ENCODE assay signal across 8 mouse cellular contexts in the genomic region with DNA sequence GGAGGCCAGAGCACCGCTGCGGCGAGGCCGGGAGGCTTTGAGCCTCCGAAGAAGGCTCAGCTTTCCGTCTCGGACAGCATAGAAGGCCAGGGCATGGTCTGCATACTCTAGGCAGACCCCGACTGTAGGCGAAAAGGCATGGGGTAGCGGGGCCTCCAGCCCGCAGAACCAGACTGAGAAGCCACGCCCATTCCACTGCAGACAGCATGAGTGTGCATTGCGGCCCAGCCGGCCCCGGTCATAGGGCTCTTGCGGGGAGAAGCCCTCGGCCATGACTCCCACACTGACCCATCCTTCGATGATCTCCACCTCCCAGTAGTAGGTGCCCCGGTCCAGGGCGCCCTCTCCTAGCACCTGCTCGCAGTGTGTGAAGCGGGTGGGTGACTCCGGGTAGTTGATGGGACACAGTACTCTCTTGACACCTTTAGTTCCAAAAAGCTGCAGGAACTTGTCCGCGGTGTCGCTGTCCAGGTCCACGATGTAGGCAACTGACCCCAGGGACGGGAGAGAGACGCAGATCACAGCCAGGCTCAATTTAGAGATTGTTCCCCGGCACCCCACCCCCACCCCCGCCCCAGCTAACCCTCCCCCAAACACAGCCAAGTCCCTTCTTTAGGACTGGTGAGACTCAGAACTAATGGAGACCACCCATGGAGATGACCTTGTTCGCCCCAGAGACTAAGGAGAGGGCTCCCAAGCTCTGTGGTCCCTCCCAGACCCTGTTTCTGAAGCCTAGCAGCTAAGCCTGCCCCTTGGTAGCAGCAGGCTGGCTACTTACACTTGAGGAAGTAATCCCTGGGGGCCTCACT. TPM values are rescaled to one million over a fixed set of nuclear protein-coding genes. Genes with fewer than 3 reads are reported as not detected.
DNase-seq lines count a peak whose midpoint lies in the region; ATAC-seq lines count a peak whose summit lies in the region.

No protein-coding gene starts in this region.

- H3K27me3 ChIP-seq in neural tube, embryonic 11.5 days (ENCODE audit: control insufficient read depth, insufficient read depth, low read length) = peaks cover 55% of the 10 kb centered on the region

- H3K9ac ChIP-seq in neural tube, embryonic 11.5 days (ENCODE audit: low read length) = peak overlapping the region; percentile 20; the same call in 1 of the 2 replicates

- peaks cover 14% of the 10 kb centered on the region for H3K4me1 ChIP-seq in neural tube, embryonic 11.5 days (ENCODE audit: control insufficient read depth, insufficient read depth, low read length)

- H3K4me3 ChIP-seq in neural tube, embryonic 11.5 days (ENCODE audit: low read depth, low read length) = no peak overlapping the region

- no peak for ATAC-seq in neural tube, embryonic 11.5 days (ENCODE audit: insufficient read depth, low FRiP score, low TSS enrichment)
- ATAC-seq in megakaryocyte-erythroid progenitor cell, adult 5-6 weeks (replicated peaks; ENCODE audit: low FRiP score, low TSS enrichment, poor library complexity, severe bottlenecking) = no peak

- 28% methylated on average over 32 of the region's 32 CpGs for WGBS in neural tube, embryonic 11.5 days

- DNase-seq in heart, adult 11 months = peak; percentile 95
- DNase-seq in heart, adult 9 months (ENCODE audit: low spot score in 2 of 2) = no peak
- peak; percentile 73 for DNase-seq in embryo, embryonic 11 days
- peak; percentile 58 for DNase-seq in kidney, postnatal 10 days
- no peak for DNase-seq in neural tube, embryonic 11.5 days (ENCODE audit: low spot score)
- DNase-seq in adipocyte (ENCODE audit: low spot score) = no peak
- DNase-seq in ovary, postnatal 10 days (ENCODE audit: low spot score) = no peak

- H3K36me3 ChIP-seq in neural tube, embryonic 11.5 days (ENCODE audit: control insufficient read depth, insufficient read depth, low read length) = no peaks in the 10 kb centered on the region

- no peak overlapping the region for H3K27ac ChIP-seq in neural tube, embryonic 11.5 days (ENCODE audit: low read depth, low read length)

- H3K4me2 ChIP-seq in neural tube, embryonic 11.5 days (ENCODE audit: low read depth) = peak overlapping the region; percentile 25

- H3K9me3 ChIP-seq in neural tube, embryonic 11.5 days (ENCODE audit: control insufficient read depth, low read length) = no peaks in the 10 kb centered on the region

RNA-seq across cellular contexts. Expression of gene Wbp2, which starts 19.6 kb away (rescaled TPM):
- polyA plus RNA-seq in neural tube, embryonic 11.5 days (2014; fragmentation: Nextera tagmentation; extraction: Ambion mirVana) = 95.3 and 105 TPM in 2 replicates
- 57.6 and 94.8 TPM in 2 replicates for total RNA-seq in megakaryocyte-erythroid progenitor cell, adult 5-6 weeks (2014; fragmentation: Nextera tagmentation)
- 21.2 and 23.9 TPM in 2 replicates for total RNA-seq in megakaryocyte-erythroid progenitor cell, adult 5-6 weeks (2017)

RNA-seq across cellular contexts. Expression of gene Trim47, which starts 20.7 kb away (rescaled TPM):
- 3.2 and 3.3 TPM in 2 replicates for polyA plus RNA-seq in neural tube, embryonic 11.5 days (2014; fragmentation: Nextera tagmentation; extraction: Ambion mirVana)
- total RNA-seq in megakaryocyte-erythroid progenitor cell, adult 5-6 weeks (2014; fragmentation: Nextera tagmentation) = 8.7 and 12.2 TPM in 2 replicates
- total RNA-seq in megakaryocyte-erythroid progenitor cell, adult 5-6 weeks (2017) = 2.3 and 6.5 TPM in 2 replicates

RNA-seq across cellular contexts. Expression of gene Trim65, which starts 24.6 kb away (rescaled TPM):
- polyA plus RNA-seq in neural tube, embryonic 11.5 days (2014; fragmentation: Nextera tagmentation; extraction: Ambion mirVana) = 1.6 TPM in 2 replicates
- 17.4 and 20.5 TPM in 2 replicates for total RNA-seq in megakaryocyte-erythroid progenitor cell, adult 5-6 weeks (2014; fragmentation: Nextera tagmentation)
- total RNA-seq in megakaryocyte-erythroid progenitor cell, adult 5-6 weeks (2017) = 8.2 and 8.3 TPM in 2 replicates

RNA-seq across cellular contexts. Expression of gene Unc13d, which starts 28.6 kb away (rescaled TPM):
- 1.3 and 1.5 TPM in 2 replicates for polyA plus RNA-seq in neural tube, embryonic 11.5 days (2014; fragmentation: Nextera tagmentation; extraction: Ambion mirVana)
- 47.1 and 58.7 TPM in 2 replicates for total RNA-seq in megakaryocyte-erythroid progenitor cell, adult 5-6 weeks (2014; fragmentation: Nextera tagmentation)
- total RNA-seq in megakaryocyte-erythroid progenitor cell, adult 5-6 weeks (2017) = 24.8 and 36.3 TPM in 2 replicates

RNA-seq across cellular contexts. Expression of gene Mrpl38, which starts 32.3 kb away (rescaled TPM):
- 99.8 and 102 TPM in 2 replicates for polyA plus RNA-seq in neural tube, embryonic 11.5 days (2014; fragmentation: Nextera tagmentation; extraction: Ambion mirVana)
- 79.8 and 89.1 TPM in 2 replicates for total RNA-seq in megakaryocyte-erythroid progenitor cell, adult 5-6 weeks (2014; fragmentation: Nextera tagmentation)
- total RNA-seq in megakaryocyte-erythroid progenitor cell, adult 5-6 weeks (2017) = 39.6 and 49.6 TPM in 2 replicates

Comparison
In these comparisons a context has a peak if more than half of its experiments do, and no peak if none do; other contexts are left out.
1. DNase-seq: peak in heart, adult 11 months (single experiment), embryo, embryonic 11 days (single experiment) and kidney, postnatal 10 days (single experiment); none in heart, adult 9 months (0 of 2), neural tube, embryonic 11.5 days (single experiment), adipocyte (single experiment) and ovary, postnatal 10 days (single experiment).